ENCODE assay signal across 21 mouse cellular contexts in genomic region chrX:89352984-89353383, GRCm38 (mm10). TPM values are rescaled to one million over a fixed set of nuclear protein-coding genes. Genes with fewer than 3 reads are reported as not detected.
"Had no signal": no experiment of that assay in that cellular context is flagged by ENCODE, and none has a peak within 500 bp of the region (broad histone marks: within the 10 kb centered on the region; RNA-seq: fewer than 3 reads in every experiment).

No protein-coding gene starts in this region.

- H3K9ac ChIP-seq: limb, embryonic 13.5 days; liver, embryonic 14.5 days; midbrain, embryonic 12.5 days; neural tube, embryonic 15.5 days had no signal

- H3K27ac ChIP-seq: limb, embryonic 13.5 days; liver, embryonic 14.5 days; midbrain, embryonic 12.5 days; neural tube, embryonic 15.5 days had no signal

- H3K27me3 ChIP-seq: limb, embryonic 13.5 days; midbrain, embryonic 12.5 days; neural tube, embryonic 15.5 days had no signal

- DNase-seq: kidney, adult 8-10 months; kidney, postnatal 25 days; lung, adult 18-20 months; right cerebral cortex, postnatal 4 days; spleen, adult 18-20 months had no signal

- H3K4me2 ChIP-seq: limb, embryonic 13.5 days; midbrain, embryonic 12.5 days; neural tube, embryonic 15.5 days had no signal

- H3K9me3 ChIP-seq: limb, embryonic 13.5 days; midbrain, embryonic 12.5 days; neural tube, embryonic 15.5 days had no signal

- H3K4me1 ChIP-seq: limb, embryonic 13.5 days; midbrain, embryonic 12.5 days; neural tube, embryonic 15.5 days had no signal

- H3K36me3 ChIP-seq: limb, embryonic 13.5 days; midbrain, embryonic 12.5 days; neural tube, embryonic 15.5 days had no signal

- ATAC-seq: intestine, postnatal 0 days had no signal

- H3K4me3 ChIP-seq: limb, embryonic 13.5 days; midbrain, embryonic 12.5 days; myocyte; neural tube, embryonic 15.5 days had no signal

RNA-seq across cellular contexts. Expression of gene Pet2, which starts 56.5 kb away (rescaled TPM):
- total RNA-seq: layer of hippocampus, postnatal 14 days; left cerebral cortex, adult 8-10 months; left cerebral cortex, postnatal 36 days; liver, adult 2 months; megakaryocyte-erythroid progenitor cell, adult 5-6 weeks had no signal
- polyA plus RNA-seq: intestine, postnatal 0 days; kidney, embryonic 16.5 days; limb, embryonic 13.5 days; liver, adult 2 months; liver, embryonic 14.5 days; lung, embryonic 16.5 days; midbrain, embryonic 12.5 days; neural tube, embryonic 11.5 days; neural tube, embryonic 15.5 days; stomach, embryonic 14.5 days; thymus, postnatal 0 days had no signal
